Mouse (Mus musculus) embryonic facial prominence, embryonic 11.5 days (tissue): Measurements from ENCODE around the gene Duox1. TPM values are rescaled to one million over a fixed set of nuclear protein-coding genes. Genes with fewer than 3 reads are reported as not detected.
A peak's percentile ranks its signal among the peaks of the same experiment; 100 is the strongest.
"Not testable (repeated sequence)": the region's sequence is repeated elsewhere in the genome, so short reads cannot be mapped to it uniquely, and the experiment has no call there.

ENCODE experiments used
- ATAC-seq: fragments of 200-750 bp; cut with Nextera tagmentation; replicated peaks from 2 replicates; pipeline ENCODE4 v1.8.0; 2017; ENCODE audit warnings: low read depth; ENCODE audit not compliant: insufficient number of reproducible peaks, low FRiP score, low TSS enrichment
- DNase-seq: peaks from one replicate; pipeline ENCODE4 v3.0.0-alpha.2; 2015; ENCODE audit warnings: low spot score
- H3K27ac ChIP-seq: fragments of 300-500 bp; sonication (generic); replicated peaks from 2 replicates; pipeline ENCODE4 v1.5.1; 2014; ENCODE audit warnings: mild to moderate bottlenecking, low read depth, low read length, control low read depth
- H3K27me3 ChIP-seq: fragments of 300-500 bp; sonication (generic); 2 replicates; pipeline ENCODE4 v1.6.1; 2014; ENCODE audit warnings: mild to moderate bottlenecking, low read length, moderate library complexity, mixed read lengths; ENCODE audit not compliant: control insufficient read depth, insufficient read depth
- H3K36me3 ChIP-seq: fragments of 300-500 bp; sonication (generic); replicated peaks from 2 replicates; pipeline ENCODE4 v1.6.1; 2014; ENCODE audit warnings: low read depth, mild to moderate bottlenecking, low read length, moderate library complexity, mixed read lengths; ENCODE audit not compliant: control insufficient read depth, insufficient read depth
- H3K4me1 ChIP-seq: fragments of 300-500 bp; sonication (generic); 2 replicates; pipeline ENCODE4 v1.6.1; 2014; ENCODE audit warnings: low read length, mixed read lengths; ENCODE audit not compliant: control insufficient read depth, insufficient read depth
- H3K4me2 ChIP-seq: fragments of 300-500 bp; sonication (generic); 2 replicates; pipeline ENCODE4 v1.6.1; 2014; ENCODE audit warnings: low read depth, mild to moderate bottlenecking, control low read depth, low read length, moderate library complexity
- H3K4me3 ChIP-seq: fragments of 300-500 bp; sonication (generic); 2 replicates; pipeline ENCODE4 v1.5.1; 2014; ENCODE audit warnings: low read depth, low read length, control low read depth
- H3K9ac ChIP-seq: fragments of 300-500 bp; sonication (generic); replicated peaks from 2 replicates; pipeline ENCODE4 v1.6.1; 2014; ENCODE audit warnings: mild to moderate bottlenecking, control low read depth, low read length
- H3K9me3 ChIP-seq: fragments of 300-500 bp; sonication (generic); replicated peaks from 2 replicates; pipeline ENCODE4 v1.6.1; 2016; ENCODE audit warnings: mild to moderate bottlenecking, low read length, inconsistent platforms, mixed read lengths; ENCODE audit not compliant: control insufficient read depth
- WGBS: fragments of 180-500 bp; shearing (Covaris S2); extraction: QIAGEN DNeasy Blood & Tissue Kit; methylation state at CpG from one replicate; pipeline ENCODE4 v1.1.7; 2014; 5-methylcytosine and 5-hydroxymethylcytosine counted together
- polyA plus RNA-seq: library from polyadenylated mRNA; unstranded; fragments of >200 nt; fragmentation: Nextera tagmentation; extraction: Ambion mirVana; gene quantifications from 2 replicates; pipeline ENCODE4 v1.2.1, GENCODE M21; 2014

The Duox1 gene
- polyA plus RNA-seq, 1 experiment from 2014 or later: 0.06 TPM

DNA sequence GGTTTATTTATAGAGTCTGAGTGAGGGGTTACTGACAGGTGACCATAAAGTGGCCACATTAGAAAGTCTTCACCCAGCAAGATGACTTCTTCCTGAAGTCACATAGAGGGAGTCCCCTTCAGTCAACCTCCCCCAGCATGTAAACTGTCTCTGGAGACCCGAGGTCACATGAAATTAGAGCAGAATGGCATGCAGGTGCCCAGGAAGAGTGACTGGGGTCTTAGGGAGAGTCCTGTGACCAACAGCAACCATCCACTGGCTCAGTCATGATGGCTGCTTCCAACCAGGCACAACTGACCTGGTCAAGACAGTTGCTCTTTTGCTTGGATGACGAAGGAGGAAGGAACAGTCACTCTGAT, 63.8 kb downstream of the Duox1 start:
- Histone ChIP-seq H3K4me1 (no peaks in the 10 kb centered on the region), H3K9me3 (no peaks in the 10 kb centered on the region), H3K36me3 (no peaks in the 10 kb centered on the region), H3K9ac (no peak overlapping the region), H3K27me3 (no peaks in the 10 kb centered on the region), H3K4me2 (no peak overlapping the region), H3K27ac (no peak overlapping the region), H3K4me3 (no peak overlapping the region)
- no peak for DNase-seq
- ATAC-seq: no peak
- WGBS: 42% methylated on average over 2 of the region's 2 CpGs

DNA sequence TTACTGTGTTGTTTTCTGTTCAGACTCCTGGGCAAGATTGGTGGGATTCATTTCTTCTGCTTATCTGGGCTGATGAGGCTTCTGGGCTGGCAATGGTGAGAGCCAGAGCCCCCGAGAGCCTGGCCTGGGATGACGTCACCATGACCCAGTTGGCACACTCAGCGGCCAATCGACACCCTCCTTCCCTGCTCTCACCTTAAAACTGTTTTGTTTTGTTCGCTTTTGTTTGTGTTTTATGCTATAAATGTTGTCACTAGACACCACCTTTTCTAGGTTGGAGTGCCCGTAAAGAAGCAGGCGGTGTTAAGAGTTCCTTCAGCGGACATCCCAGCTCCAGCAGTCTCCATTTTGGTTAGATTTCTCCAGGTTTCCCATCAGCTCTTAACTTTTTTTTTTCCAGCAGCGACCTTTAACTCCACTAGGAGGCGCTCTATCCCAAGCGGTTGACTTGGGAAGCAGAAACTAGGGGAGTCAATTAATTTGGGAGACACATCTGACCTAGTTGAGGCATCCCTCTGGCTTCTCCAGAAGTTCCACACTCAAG, 65.4 kb downstream of the Duox1 start:
- Histone ChIP-seq H3K36me3 (no peaks in the 10 kb centered on the region), H3K4me3 (0 out of 2 replicates have a peak overlapping the region, but pooled peaks have one; percentile 5), H3K9ac (no peak overlapping the region), H3K4me2 (peak overlapping the region; percentile 19), H3K9me3 (no peaks in the 10 kb centered on the region), H3K27ac (no peak overlapping the region), H3K4me1 (no peaks in the 10 kb centered on the region), H3K27me3 (no peaks in the 10 kb centered on the region)
- ATAC-seq: no peak
- DNase-seq: peak; percentile 79
- 13% methylated on average over 11 of the region's 11 CpGs for WGBS

DNA sequence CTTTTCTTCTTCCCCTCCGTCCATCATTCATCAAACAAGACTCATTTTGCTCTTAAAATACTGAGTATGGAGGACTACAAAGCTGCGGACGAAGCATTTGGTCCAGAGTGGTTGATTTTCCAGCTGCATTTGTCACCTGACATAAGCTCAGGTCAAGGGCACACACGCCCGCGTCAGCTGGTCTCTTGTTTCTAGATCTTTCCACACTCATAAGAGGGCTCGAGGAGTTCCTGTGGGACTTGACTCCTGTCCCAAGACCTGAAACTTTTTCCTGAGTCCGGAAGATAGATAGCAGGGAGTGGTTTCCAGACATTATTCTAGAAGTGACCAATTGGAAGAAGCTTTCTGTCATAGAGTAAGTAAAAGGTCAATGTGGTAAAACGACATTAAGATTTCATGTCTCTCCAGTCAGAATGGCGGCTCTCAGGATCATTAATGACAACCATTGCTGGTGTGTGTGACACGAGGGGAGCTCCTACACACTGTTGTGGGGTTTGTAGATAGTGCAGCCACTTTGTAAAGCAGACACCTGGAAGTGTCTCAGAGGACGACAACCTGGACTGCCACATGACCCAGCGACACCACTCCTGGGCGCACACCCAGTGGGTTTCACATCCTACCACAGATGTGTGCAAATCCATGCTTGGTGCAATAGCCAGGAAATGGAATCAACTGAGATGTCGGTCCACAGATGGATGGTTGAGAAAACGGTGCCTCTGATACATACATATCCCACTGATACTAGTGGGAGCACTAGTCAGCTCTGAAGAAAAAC, 66.0 kb downstream of the Duox1 start:
- DNase-seq: no peak
- no peak overlapping the region for H3K4me3 ChIP-seq
- H3K27ac ChIP-seq: no peak overlapping the region
- no peak overlapping the region for H3K9ac ChIP-seq
- H3K27me3 ChIP-seq: no peaks in the 10 kb centered on the region
- no peaks in the 10 kb centered on the region for H3K4me1 ChIP-seq
- no peaks in the 10 kb centered on the region for H3K9me3 ChIP-seq
- H3K36me3 ChIP-seq: no peaks in the 10 kb centered on the region
- no peak overlapping the region for H3K4me2 ChIP-seq
- WGBS: 71% methylated on average over 16 of the region's 16 CpGs
- ATAC-seq: no peak

DNA sequence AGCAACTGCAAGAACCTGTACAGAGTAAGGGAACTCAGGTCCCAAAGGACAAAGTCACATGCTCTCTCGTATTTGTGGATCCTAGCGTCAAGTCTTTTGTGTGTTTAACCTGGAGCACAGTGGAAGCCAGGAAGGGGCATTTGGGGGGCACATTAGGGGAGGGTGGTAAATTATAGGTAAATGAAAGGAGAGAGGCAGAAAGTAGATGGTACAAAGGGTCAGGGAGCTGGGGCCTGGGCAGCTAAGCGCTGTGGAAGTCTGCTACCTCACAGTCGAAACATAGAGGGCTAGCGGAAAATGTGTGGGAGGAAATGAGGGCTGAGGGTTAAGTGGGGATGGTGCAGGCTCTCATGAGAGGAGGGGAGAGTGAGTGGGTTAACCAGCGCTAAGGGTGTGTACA, 66.6 kb downstream of the Duox1 start:
- Histone ChIP-seq H3K36me3 (no peaks in the 10 kb centered on the region), H3K9ac (no peak overlapping the region), H3K27ac (no peak overlapping the region), H3K9me3 (no peaks in the 10 kb centered on the region), H3K27me3 (no peaks in the 10 kb centered on the region), H3K4me2 (no peak overlapping the region), H3K4me1 (no peaks in the 10 kb centered on the region), H3K4me3 (no peak overlapping the region)
- WGBS: 74% methylated on average over 6 of the region's 6 CpGs
- ATAC-seq (no peak), DNase-seq (no peak)

DNA sequence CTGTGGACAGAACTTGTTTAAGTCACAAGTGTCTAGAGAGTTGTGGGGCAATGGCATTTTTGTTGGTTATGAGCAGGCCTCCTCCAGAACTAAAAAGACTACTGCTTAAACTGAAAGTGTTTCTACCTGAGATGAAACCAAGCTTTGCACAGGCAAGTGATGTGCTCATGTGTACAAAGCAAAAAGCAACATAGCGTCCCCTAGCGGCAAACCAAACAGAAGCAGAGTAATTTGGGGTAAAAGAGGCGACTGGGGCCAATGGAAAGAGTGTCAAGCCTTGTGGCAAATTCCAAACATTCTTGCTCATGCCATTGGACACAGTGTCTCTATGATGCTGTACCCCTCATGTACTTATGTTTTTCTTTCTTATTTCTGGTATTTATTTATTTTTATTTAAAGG, 69.6 kb downstream of the Duox1 start:
- DNase-seq: no peak
- Histone ChIP-seq H3K27me3 (no peaks in the 10 kb centered on the region), H3K4me2 (no peak overlapping the region), H3K4me1 (no peaks in the 10 kb centered on the region), H3K9ac (no peak overlapping the region), H3K4me3 (no peak overlapping the region), H3K27ac (no peak overlapping the region), H3K9me3 (no peaks in the 10 kb centered on the region), H3K36me3 (no peaks in the 10 kb centered on the region)
- no peak for ATAC-seq
- 37% methylated on average over 3 of the region's 3 CpGs for WGBS

DNA sequence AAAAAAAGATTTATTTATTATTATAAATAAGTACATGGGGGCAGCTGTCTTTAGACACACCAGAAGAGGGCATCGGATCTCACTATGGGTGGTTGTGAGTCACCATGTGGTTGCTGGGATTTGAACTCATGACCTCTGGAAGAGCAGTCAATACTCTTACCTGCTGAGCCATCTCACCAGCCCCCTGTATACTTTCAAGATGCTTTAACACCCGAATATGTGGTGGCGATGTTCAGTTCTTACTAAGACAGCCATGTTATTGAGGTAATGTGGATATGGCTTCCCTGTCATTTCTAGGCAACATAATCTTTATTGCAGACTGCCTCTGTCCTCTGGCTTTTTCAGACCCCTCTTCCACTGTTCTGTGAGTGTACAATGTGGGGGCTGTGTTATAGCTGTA, 71.7 kb downstream of the Duox1 start:
- H3K4me3 ChIP-seq, H3K4me1 ChIP-seq, H3K9me3 ChIP-seq, H3K27me3 ChIP-seq, H3K27ac ChIP-seq, H3K9ac ChIP-seq, H3K36me3 ChIP-seq, H3K4me2 ChIP-seq, DNase-seq, ATAC-seq: not testable (repeated sequence)
- 91% methylated on average over 3 of the region's 3 CpGs for WGBS

DNA sequence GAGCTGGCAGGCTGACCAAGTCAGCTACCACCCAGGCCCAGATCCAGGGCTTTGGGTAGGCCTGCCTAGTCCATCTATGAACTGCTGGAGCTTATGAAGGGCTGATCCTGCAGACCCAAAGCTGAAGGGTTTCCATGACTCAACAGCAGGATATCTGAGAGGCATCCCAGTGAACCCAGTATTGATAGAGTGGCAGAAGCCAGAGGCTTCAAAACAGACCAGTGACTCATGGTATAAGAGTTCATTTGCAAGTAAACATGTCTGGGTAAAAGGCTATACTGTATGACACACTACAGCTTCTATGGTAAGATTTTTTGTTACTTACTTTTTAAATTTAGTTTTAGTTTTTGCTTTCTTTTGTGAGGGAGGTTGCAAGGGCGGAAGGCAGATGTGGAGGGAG, 80.7 kb downstream of the Duox1 start:
- H3K9ac ChIP-seq: no peak overlapping the region
- no peaks in the 10 kb centered on the region for H3K4me1 ChIP-seq
- no peaks in the 10 kb centered on the region for H3K9me3 ChIP-seq
- no peak overlapping the region for H3K4me2 ChIP-seq
- no peaks in the 10 kb centered on the region for H3K36me3 ChIP-seq
- 86% methylated on average over 1 of the region's 1 CpGs for WGBS
- DNase-seq: no peak
- no peaks in the 10 kb centered on the region for H3K27me3 ChIP-seq
- ATAC-seq: no peak
- no peak overlapping the region for H3K27ac ChIP-seq
- no peak overlapping the region for H3K4me3 ChIP-seq
